Mouse (Mus musculus): ENCODE measurements at regions not wholly inside any gene's neighbourhood (a gene's known extent, or its start where the extent isn't known, plus 50 kb on each side); places are given as distances from the start of the nearest gene placed in this dataset.
A peak's percentile ranks its signal among the peaks of the same experiment; 100 is the strongest.
"Not testable (repeated sequence)": the region's sequence is repeated elsewhere in the genome, so short reads cannot be mapped to it uniquely, and the experiment has no call there.

DNA sequence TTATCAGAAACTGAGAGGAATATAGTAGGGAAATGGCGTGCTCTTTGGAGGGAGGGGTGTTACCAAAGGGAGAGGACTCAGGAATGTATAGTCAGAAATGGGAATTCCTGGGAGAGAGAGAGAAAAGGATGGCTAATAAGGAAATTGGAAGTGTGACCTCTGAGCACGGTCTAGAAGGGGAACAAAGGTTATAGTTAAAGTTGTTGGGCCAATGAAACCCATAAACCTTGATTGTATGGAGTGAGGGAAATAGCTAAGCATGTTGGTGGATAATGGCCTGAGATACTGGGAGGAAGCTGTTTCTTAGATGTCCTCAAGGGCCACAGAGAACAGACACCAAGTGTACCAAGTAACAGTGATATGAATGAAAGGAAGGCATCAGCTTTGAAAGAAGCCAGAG is 294.8 kb upstream of the Klf6 start:
- Histone ChIP-seq H3K27ac (no peak overlapping the region), H3K27me3 (replicated peaks) (no peaks in the 10 kb centered on the region), H3K9me3 (no peaks in the 10 kb centered on the region), H3K4me2 (no peak overlapping the region), H3K36me3 (replicated peaks) (no peaks in the 10 kb centered on the region), H3K4me1 (no peaks in the 10 kb centered on the region), H3K9ac (no peak overlapping the region), H3K4me3 (no peak overlapping the region)
- WGBS: 77% methylated on average over 2 of the region's 2 CpGs
- no peak for ATAC-seq (replicated peaks)

GRCm38 (mm10) chr13:5566896-5567295 is 294.4 kb upstream of the Klf6 start:
- no peaks in the 10 kb centered on the region for H3K27me3 ChIP-seq (replicated peaks)
- no peaks in the 10 kb centered on the region for H3K4me1 ChIP-seq
- H3K4me2 ChIP-seq: no peak overlapping the region
- no peak overlapping the region for H3K9ac ChIP-seq
- no peaks in the 10 kb centered on the region for H3K9me3 ChIP-seq
- ATAC-seq (replicated peaks): no peak
- H3K27ac ChIP-seq: no peak overlapping the region
- 92% methylated on average over 2 of the region's 2 CpGs for WGBS
- H3K4me3 ChIP-seq: no peak overlapping the region
- no peaks in the 10 kb centered on the region for H3K36me3 ChIP-seq (replicated peaks)

DNA sequence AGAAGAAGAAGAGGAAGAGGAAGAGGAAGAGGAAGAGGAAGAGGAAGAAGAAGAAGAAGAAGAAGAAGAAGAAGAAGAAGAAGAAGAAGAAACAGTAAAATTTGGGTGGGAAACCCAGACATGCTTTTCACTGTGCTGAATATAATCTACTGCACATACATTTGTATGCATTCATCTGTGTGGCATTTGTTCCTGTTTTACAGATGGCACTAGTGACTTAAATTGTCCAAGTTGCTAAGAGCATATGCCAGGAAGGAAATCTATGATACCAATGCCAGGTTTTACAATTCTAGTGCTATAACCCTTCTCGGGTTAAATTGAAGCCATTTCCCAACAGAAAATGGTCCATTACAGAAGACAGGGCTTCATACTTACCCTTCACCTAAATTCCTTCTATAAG is 291.7 kb upstream of the Klf6 start:
- H3K36me3 ChIP-seq (replicated peaks): no peaks in the 10 kb centered on the region
- WGBS: 87% methylated on average over 1 of the region's 1 CpGs
- no peaks in the 10 kb centered on the region for H3K9me3 ChIP-seq
- no peaks in the 10 kb centered on the region for H3K27me3 ChIP-seq (replicated peaks)
- no peak overlapping the region for H3K27ac ChIP-seq
- H3K9ac ChIP-seq: no peak overlapping the region
- no peak for ATAC-seq (replicated peaks)
- H3K4me3 ChIP-seq: no peak overlapping the region
- H3K4me1 ChIP-seq: no peaks in the 10 kb centered on the region
- H3K4me2 ChIP-seq: no peak overlapping the region

- Histone ChIP-seq H3K36me3 (replicated peaks) (no peaks in the 10 kb centered on the region), H3K4me3 (no peak overlapping the region), H3K9ac (no peak overlapping the region), H3K27me3 (replicated peaks) (no peaks in the 10 kb centered on the region), H3K9me3 (no peaks in the 10 kb centered on the region), H3K4me1 (no peaks in the 10 kb centered on the region), H3K4me2 (no peak overlapping the region), H3K27ac (no peak overlapping the region)
- WGBS: 96% methylated on average over 2 of the region's 2 CpGs
- no peak for ATAC-seq (replicated peaks)
Observed at GRCm38 (mm10) chr13:5570386-5570785, 290.9 kb upstream of the Klf6 start.

- WGBS: 80% methylated on average over 5 of the region's 5 CpGs
- H3K27ac ChIP-seq: no peak overlapping the region
- H3K9me3 ChIP-seq: no peaks in the 10 kb centered on the region
- no peak for ATAC-seq (replicated peaks)
- no peaks in the 10 kb centered on the region for H3K4me1 ChIP-seq
- no peak overlapping the region for H3K4me2 ChIP-seq
- no peaks in the 10 kb centered on the region for H3K36me3 ChIP-seq (replicated peaks)
- no peak overlapping the region for H3K9ac ChIP-seq
- H3K27me3 ChIP-seq (replicated peaks): no peaks in the 10 kb centered on the region
- no peak overlapping the region for H3K4me3 ChIP-seq
Observed at GRCm38 (mm10) chr13:5576568-5576967, 284.7 kb upstream of the Klf6 start.

DNA sequence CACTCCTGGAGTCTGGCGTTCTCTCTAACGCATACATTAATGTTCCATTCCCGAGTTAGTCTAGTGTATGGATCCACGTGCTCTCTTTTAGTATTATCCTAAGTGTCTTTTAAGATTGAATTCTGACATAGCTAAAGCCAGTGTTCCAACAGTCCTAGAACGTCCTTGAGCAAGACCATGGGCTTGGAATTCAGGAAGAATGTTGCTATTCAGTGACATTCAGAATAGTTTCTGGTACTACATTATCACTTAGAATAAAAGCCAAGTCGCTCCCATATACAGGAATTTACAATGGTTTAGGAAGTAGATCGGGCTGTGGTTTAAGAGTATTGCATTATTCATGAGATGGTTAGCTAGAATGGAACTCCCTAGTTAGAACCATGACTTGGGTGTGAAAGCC is 277.6 kb upstream of the Klf6 start:
- not testable (repeated sequence) for H3K9me3 ChIP-seq; H3K4me2 ChIP-seq; ATAC-seq (replicated peaks); H3K36me3 ChIP-seq (replicated peaks); H3K27ac ChIP-seq; H3K9ac ChIP-seq; H3K4me3 ChIP-seq; H3K4me1 ChIP-seq; H3K27me3 ChIP-seq (replicated peaks)
- WGBS: 85% methylated on average over 7 of the region's 7 CpGs

DNA sequence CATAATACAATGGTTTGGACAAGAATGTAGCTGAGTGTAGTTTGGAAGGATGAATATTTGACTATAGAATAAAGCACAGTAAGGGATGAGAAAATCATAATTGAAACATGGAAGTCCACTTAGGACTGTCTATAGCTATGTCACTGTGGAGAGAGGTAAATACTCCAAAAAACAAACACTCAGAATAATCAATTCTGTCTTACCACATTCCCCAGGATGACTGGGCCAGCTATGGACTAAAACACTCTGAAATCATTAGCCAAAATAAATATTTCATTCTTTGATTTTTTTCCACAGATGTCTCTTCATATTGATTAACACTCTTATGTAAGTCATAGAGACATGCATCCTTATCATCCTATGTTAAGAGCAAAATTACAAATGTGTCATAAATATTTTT is 274.1 kb upstream of the Klf6 start:
- Histone ChIP-seq H3K4me1 (no peaks in the 10 kb centered on the region), H3K4me2 (no peak overlapping the region), H3K27ac (no peak overlapping the region), H3K4me3 (no peak overlapping the region), H3K9ac (no peak overlapping the region), H3K27me3 (replicated peaks) (no peaks in the 10 kb centered on the region), H3K36me3 (replicated peaks) (no peaks in the 10 kb centered on the region), H3K9me3 (no peaks in the 10 kb centered on the region)
- no peak for ATAC-seq (replicated peaks)

GRCm38 (mm10) chr13:5591286-5591685 is 270.0 kb upstream of the Klf6 start:
- no peak overlapping the region for H3K9ac ChIP-seq
- no peaks in the 10 kb centered on the region for H3K27me3 ChIP-seq (replicated peaks)
- H3K27ac ChIP-seq: no peak overlapping the region
- no peak overlapping the region for H3K4me3 ChIP-seq
- H3K9me3 ChIP-seq: no peaks in the 10 kb centered on the region
- ATAC-seq (replicated peaks): no peak
- no peaks in the 10 kb centered on the region for H3K36me3 ChIP-seq (replicated peaks)
- no peaks in the 10 kb centered on the region for H3K4me1 ChIP-seq
- WGBS: 81% methylated on average over 2 of the region's 2 CpGs
- H3K4me2 ChIP-seq: no peak overlapping the region

DNA sequence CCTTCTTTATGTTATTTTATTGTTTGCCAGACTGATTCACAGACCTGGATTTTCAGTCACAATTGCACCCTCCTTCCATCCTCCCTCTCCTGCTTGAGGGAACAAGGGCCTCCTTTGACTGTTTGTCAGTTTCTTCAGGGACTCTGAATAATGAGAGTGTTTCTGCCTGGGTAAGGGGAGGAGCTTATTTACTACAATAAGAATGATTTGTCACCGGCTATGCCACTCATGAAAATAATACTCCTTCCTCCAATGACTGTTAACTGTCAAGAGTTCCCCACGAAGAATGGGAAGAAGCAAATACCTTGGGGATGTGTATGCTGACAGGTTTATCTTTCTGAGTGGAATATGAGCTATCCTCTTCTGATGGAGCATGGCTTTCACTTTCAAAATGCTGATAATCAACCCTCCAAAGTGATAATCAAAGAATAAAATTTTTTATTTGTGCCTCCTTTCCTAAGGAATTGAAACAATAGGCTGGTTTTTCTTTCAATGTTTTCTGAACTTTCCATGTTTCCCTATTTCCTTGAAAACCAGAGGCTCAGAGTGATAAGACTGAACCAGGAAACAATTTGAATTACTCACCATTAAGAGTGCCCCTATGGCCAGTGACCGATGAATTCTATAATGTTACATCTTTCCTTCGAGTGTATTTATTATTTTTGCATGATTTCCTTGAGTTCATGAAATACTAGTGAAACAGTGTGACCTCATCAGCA is 269.3 kb upstream of the Klf6 start:
- Histone ChIP-seq H3K27ac (no peak overlapping the region), H3K9me3 (no peaks in the 10 kb centered on the region), H3K4me1 (no peaks in the 10 kb centered on the region), H3K4me3 (no peak overlapping the region), H3K36me3 (replicated peaks) (no peaks in the 10 kb centered on the region), H3K27me3 (replicated peaks) (no peaks in the 10 kb centered on the region), H3K9ac (no peak overlapping the region), H3K4me2 (no peak overlapping the region)
- 0 out of 2 replicates have a peak, but pooled peaks have one; percentile 42 for ATAC-seq (replicated peaks)
- 55% methylated on average over 4 of the region's 4 CpGs for WGBS

DNA sequence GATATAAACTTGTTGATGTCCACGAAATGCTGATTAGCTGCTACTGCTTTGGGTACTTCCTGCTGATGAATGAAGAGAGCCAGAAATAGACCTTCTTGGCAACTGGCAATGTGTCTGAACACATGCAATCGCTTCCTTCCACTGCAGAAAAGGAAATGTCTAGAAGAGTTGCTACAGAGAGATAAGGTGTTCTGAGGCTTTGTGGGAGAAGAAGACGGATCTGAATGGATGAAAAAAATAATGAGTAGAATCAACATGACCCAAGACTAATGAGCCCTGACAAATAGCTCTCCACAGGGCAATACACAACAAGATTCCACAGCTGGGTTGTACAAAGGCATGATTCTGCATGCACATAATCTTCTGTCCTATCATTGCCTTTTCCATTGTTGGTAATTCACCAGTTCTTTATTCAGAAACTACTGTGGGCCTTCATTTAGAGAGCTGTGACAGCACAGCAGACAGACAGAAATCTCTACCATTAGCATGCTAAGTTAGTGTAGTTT is 268.7 kb upstream of the Klf6 start:
- H3K36me3 ChIP-seq (replicated peaks): no peaks in the 10 kb centered on the region
- no peaks in the 10 kb centered on the region for H3K9me3 ChIP-seq
- H3K9ac ChIP-seq: no peak overlapping the region
- ATAC-seq (replicated peaks): no peak
- H3K4me1 ChIP-seq: no peaks in the 10 kb centered on the region
- no peak overlapping the region for H3K4me3 ChIP-seq
- H3K27ac ChIP-seq: no peak overlapping the region
- 57% methylated on average over 3 of the region's 3 CpGs for WGBS
- H3K4me2 ChIP-seq: no peak overlapping the region
- H3K27me3 ChIP-seq (replicated peaks): no peaks in the 10 kb centered on the region

GRCm38 (mm10) chr13:5601648-5602047 is 259.6 kb upstream of the Klf6 start:
- Histone ChIP-seq H3K4me3 (no peak overlapping the region), H3K27me3 (replicated peaks) (no peaks in the 10 kb centered on the region), H3K4me1 (no peaks in the 10 kb centered on the region), H3K4me2 (no peak overlapping the region), H3K9ac (no peak overlapping the region), H3K9me3 (no peaks in the 10 kb centered on the region), H3K27ac (no peak overlapping the region), H3K36me3 (replicated peaks) (no peaks in the 10 kb centered on the region)
- no peak for ATAC-seq (replicated peaks)
- WGBS: 85% methylated on average over 1 of the region's 1 CpGs

DNA sequence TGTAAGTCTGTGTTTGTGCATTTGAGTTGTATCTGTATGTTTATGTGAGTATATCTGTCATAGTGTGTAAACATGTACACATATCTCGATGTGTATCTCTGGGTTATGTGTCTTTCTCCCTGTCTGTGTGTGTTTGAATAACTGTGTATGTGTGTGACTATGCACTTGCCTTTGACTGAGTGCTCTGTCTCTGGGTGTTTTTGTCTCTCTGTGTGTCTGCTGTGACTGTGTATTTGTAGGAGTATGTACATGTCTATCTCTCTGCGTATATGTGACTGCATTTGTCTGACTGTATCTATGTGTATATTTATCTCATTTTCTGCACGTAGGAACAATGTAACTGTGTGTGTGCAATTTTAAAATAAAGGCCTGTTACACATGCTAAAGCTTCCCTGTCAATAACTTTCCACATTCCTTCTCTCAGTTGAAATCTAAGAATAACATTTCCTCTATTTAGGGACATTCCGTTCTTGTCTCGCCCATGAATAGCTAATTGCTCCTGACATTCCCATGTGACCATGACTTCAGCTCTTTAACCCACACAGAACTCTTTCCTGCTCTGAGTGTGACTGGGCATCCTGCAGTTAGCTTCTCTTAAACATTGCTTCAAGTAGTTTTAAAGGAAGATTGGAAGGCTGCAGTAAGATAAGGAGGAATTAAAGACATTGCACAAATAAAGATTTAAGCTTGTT is 257.2 kb upstream of the Klf6 start:
- H3K4me3 ChIP-seq: no peak overlapping the region
- no peak overlapping the region for H3K27ac ChIP-seq
- H3K9me3 ChIP-seq: no peaks in the 10 kb centered on the region
- H3K36me3 ChIP-seq (replicated peaks): no peaks in the 10 kb centered on the region
- H3K4me2 ChIP-seq: no peak overlapping the region
- no peaks in the 10 kb centered on the region for H3K27me3 ChIP-seq (replicated peaks)
- no peak overlapping the region for H3K9ac ChIP-seq
- no peak for ATAC-seq (replicated peaks)
- 64% methylated on average over 5 of the region's 5 CpGs for WGBS
- H3K4me1 ChIP-seq: no peaks in the 10 kb centered on the region

DNA sequence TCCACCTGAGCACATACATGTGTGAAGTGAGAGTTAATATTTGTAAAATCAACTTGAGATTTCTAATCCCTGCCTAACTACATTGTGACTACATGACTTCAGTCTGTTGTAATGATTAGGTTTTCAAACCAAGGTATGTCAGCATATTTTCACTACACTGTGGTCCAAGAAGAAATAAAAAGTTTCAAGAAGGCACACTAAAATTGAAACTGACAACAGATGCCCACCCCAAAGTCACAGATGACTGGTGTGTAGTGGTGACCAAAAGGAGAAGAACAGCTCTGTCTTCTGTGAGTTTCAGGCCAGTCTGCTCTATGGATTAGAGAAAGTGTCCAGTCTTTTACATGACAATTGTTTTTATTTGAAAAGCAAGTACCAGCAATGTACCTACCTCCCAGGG is 255.9 kb upstream of the Klf6 start:
- Histone ChIP-seq H3K4me2 (no peak overlapping the region), H3K9me3 (no peaks in the 10 kb centered on the region), H3K4me3 (no peak overlapping the region), H3K36me3 (replicated peaks) (no peaks in the 10 kb centered on the region), H3K27ac (no peak overlapping the region), H3K9ac (no peak overlapping the region), H3K4me1 (no peaks in the 10 kb centered on the region), H3K27me3 (replicated peaks) (no peaks in the 10 kb centered on the region)
- ATAC-seq (replicated peaks): no peak

Data from midbrain, embryonic 15.5 days (tissue).